Mouse (Mus musculus) lung, adult 2 months (tissue): Measurements from ENCODE around the gene Nfic. TPM values are rescaled to one million over a fixed set of nuclear protein-coding genes. Genes with fewer than 3 reads are reported as not detected.

Experiments used
- DNase-seq: peaks from one replicate; pipeline ENCODE4 v3.0.0; 2022
- H3K4me1 ChIP-seq: fragments of 200-500 bp; 2 replicates; pipeline ENCODE4 v1.6.1; 2011; ENCODE audit warnings: low read length; ENCODE audit not compliant: control insufficient read depth, insufficient read depth
- H3K4me3 ChIP-seq: fragments of 200-500 bp; replicated peaks from 2 replicates; pipeline ENCODE3; 2011; ENCODE audit warnings: low read depth, mild to moderate bottlenecking, control low read depth, low read length; ENCODE audit errors: extremely low read depth
- CTCF ChIP-seq: fragments of 200-500 bp; IDR thresholded peaks from 2 replicates; pipeline ENCODE4 v1.5.1; 2011; ENCODE audit warnings: mild to moderate bottlenecking, low read length, control low read depth; ENCODE audit not compliant: insufficient read depth
- POLR2A ChIP-seq: fragments of 200-500 bp; IDR thresholded peaks from 2 replicates; pipeline ENCODE4 v1.6.1; 2011; ENCODE audit warnings: low read depth, mild to moderate bottlenecking, control low read depth, low read length, borderline replicate concordance; ENCODE audit errors: extremely low read depth
- WGBS: fragments of 180-500 bp; shearing (Covaris S2); methylation state at CpG from one replicate; pipeline ENCODE4 v1.1.7; 2018; 5-methylcytosine and 5-hydroxymethylcytosine counted together
- polyA plus RNA-seq: library from polyadenylated mRNA; depleted of rRNA; stranded (reverse); fragments of >200 nt; gene quantifications from 2 replicates; pipeline ENCODE4 v1.2.3, GENCODE M21; 2012

The Nfic gene
- polyA plus RNA-seq, 1 experiment = 103 TPM

DNA sequence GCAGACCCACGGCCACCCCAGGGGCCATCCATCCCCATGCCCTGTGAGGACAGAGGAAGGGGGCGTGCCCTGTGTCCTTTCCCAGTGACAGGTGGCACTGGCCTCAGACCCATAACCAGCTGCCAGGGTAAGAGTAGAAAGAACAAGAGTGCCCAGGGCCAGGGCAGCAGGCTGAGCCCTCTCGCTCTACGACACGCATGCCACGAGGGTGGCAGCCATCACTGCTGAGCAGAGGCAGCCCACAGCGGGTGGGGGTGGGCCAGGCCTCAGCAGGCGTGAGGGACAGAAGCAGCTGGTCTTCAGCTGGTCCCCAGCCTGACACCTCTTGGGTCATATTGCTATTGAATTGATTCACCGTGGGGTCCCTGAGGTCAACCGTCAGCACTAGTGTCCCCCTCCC is 31.1 kb upstream of the Nfic start:
- Histone ChIP-seq H3K4me3 (no peak overlapping the region), H3K4me1 (peaks cover 8% of the 10 kb centered on the region; the same call in 1 of the 2 replicates)
- no peak for TF ChIP-seq CTCF
- TF ChIP-seq POLR2A = no peak
- DNase-seq = no peak
- 87% methylated on average over 10 of the region's 10 CpGs for WGBS

DNA sequence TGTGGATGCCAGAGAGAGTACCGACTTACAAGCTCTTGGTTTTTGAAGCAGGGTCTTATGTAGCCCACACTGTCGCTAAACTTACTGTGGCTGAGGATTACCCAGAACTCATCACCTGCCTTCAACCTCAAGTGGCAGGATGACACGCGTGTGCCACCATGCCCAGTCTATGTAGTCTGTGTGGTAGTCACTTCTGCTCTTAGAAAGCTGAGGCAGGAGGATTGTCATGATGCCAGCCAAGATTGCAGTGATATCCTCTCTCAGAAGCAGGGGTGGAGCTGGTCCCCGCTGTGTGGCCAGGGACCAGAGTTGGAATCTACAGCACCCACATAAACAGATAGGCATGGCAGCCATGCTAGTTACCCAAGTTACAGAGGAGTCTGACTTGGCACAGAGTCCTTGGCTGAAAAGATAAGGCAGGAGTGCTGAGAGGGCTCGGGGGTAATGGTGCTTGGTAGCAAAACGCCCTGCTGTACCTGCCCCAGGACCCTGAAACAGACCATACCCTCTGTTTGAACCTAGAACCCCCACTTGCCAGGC is 30.1 kb upstream of the Nfic start:
- DNase-seq = no peak
- H3K4me3 ChIP-seq = no peak overlapping the region
- TF ChIP-seq POLR2A (no peak), CTCF (no peak)
- peaks cover 8% of the 10 kb centered on the region; the same call in 1 of the 2 replicates for H3K4me1 ChIP-seq
- WGBS = 66% methylated on average over 7 of the region's 7 CpGs

GRCm38 (mm10) chr10:81485060-81485449 is 29.6 kb upstream of the Nfic start:
- no peak for DNase-seq
- 8% methylated on average over 2 of the region's 2 CpGs for WGBS
- no peak for TF ChIP-seq POLR2A
- peak; percentile 12; the same call in 1 of the 2 replicates for TF ChIP-seq CTCF
- Histone ChIP-seq H3K4me1 (peaks cover 8% of the 10 kb centered on the region; the same call in 1 of the 2 replicates), H3K4me3 (no peak overlapping the region)

DNA sequence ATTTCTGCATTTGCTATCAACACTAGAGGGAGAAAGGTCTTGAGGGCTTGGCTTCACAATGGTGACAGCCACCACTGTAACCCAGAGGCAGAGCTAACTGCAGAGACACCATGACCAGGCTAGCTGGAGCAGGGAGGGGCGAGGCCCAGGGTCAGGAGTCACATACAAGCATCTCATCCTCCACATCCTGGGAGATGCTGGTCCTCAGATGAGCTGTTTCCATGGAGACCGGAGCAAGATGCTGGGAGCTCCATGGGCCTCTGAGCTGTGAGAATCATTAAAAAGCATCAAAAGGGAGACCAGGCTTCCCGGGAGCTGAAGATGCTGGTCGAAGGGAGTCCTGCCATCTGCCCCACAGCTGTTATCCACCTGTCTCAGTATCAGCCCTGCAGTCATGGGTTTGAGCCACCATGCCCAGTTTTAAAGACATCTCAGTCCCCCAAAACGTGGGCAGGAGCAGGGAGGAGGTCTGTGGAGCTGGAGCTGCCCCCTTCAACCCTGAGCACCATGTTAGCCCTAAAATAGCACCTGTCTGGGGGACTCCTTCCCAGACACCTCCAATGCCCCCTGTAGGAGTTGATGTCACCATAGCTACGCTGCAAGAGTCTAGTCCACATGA is 29.1 kb upstream of the Nfic start:
- TF ChIP-seq CTCF (no peak), POLR2A (peak; percentile 16; the same call in 1 of the 2 replicates)
- H3K4me3 ChIP-seq = no peak overlapping the region
- peaks cover 8% of the 10 kb centered on the region; the same call in 1 of the 2 replicates for H3K4me1 ChIP-seq
- no peak for DNase-seq
- WGBS = 66% methylated on average over 6 of the region's 6 CpGs

- TF ChIP-seq POLR2A (no peak), CTCF (peak; percentile 38)
- 17% methylated on average over 9 of the region's 9 CpGs for WGBS
- no peak for DNase-seq
These were observed 28.5 kb upstream of the Nfic start for GRCm38 (mm10) chr10:81483983-81484382.

DNA sequence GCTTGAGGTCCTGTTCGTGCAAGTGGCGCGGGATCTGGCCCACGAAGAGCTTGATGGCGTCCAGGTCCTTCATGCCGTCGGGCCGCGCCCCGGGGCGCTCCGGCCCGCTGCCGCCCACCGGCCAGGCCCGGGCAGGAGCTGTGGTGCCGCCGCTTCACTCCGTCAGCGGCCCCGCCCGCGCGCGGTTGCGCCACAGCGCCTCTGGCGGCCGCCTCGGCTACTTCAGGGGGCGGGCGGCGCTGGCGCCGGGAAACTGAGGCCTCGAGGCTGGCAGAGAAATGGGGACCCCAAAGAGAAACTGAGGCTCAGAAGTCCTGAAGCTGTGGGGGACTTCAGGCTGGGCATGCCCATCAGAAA is 27.1 kb upstream of the Nfic start, which contains the start of gene Celf5:
Gene Celf5, minus strand, starts transcription at position 177 of the 357 bp plus-strand sequence.
- DNase-seq = peak; percentile 68
- Histone ChIP-seq H3K4me1 (peaks cover 8% of the 10 kb centered on the region; the same call in 1 of the 2 replicates), H3K4me3 (peak within 1 kb of the TSS; percentile 66)
- under 1% methylated on average over 36 of the region's 36 CpGs for WGBS
- TF ChIP-seq POLR2A (no peak), CTCF (peak; percentile 20; the same call in 1 of the 2 replicates)

More at GRCm38 (mm10) chr10:81483983-81484382, 28.5 kb upstream of the Nfic start:
- H3K4me1 ChIP-seq = peaks cover 8% of the 10 kb centered on the region; the same call in 1 of the 2 replicates
- H3K4me3 ChIP-seq = no peak overlapping the region

DNA sequence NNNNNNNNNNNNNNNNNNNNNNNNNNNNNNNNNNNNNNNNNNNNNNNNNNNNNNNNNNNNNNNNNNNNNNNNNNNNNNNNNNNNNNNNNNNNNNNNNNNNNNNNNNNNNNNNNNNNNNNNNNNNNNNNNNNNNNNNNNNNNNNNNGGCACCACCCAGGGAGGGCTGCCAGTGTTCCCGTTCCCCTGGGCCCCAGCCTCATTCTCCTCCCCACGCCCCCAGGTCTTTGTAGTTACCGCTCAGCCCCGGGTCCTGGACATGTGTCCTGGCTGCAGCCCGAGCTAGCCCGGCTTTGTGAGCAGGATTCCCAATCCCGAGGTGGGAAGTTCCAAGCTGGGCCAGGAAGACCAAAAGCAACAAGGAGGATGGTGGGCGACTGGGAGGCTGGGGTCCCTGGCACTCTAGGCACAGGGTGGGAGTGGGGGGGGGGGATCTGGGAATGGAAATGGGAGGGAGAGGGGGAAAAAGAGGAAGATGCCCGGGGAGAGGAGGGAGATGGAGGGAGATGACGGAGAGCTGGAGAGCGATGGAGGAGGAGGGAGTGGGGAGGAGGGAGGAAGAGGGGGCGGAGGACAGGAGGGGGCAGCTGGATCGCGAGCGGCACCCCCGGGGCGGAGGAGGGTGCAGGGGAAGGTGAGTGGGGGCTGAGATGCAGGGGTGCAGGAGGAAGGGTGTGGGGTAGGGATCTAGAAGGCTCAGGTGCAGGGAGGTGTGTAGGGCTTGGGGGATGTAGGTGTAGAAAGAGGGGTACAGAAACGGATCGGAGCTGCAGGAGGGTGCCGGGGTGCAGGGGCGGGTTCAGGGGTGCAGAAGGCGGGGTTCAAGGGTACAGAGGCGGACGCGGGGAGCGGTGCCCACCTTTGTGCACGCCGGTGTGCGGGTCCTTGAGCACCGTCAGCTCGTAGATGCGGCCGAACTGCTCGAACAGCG is 26.4 kb upstream of the Nfic start:
- WGBS = 6% methylated on average over 34 of the region's 35 CpGs
- Histone ChIP-seq H3K4me1 (peaks cover 8% of the 10 kb centered on the region; the same call in 1 of the 2 replicates), H3K4me3 (peak overlapping the region; percentile 66)
- TF ChIP-seq POLR2A = no peak
- no peak for TF ChIP-seq CTCF
- no peak for DNase-seq

DNA sequence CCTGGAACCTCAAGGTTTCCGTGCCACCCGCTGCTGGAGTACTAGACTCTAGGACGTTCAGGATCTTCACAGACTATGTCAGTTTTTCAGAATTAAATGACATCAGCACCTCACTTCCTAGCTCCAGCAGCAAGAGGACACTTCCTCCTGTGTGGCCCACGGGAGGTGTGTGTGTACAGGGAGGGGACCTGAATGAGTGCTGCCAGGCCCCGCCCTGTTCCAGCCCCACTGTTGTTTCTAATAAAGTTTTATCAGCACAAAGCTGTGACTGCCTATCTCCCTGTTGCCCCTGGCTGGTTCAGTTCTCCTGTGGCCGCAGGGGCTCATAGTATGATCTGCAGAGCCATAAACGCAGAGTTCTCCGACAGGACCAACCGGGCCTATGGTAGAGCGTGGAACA is 19.0 kb upstream of the Nfic start:
- H3K4me3 ChIP-seq = no peak overlapping the region
- no peak for TF ChIP-seq CTCF
- WGBS = 69% methylated on average over 10 of the region's 10 CpGs
- H3K4me1 ChIP-seq = no peaks in the 10 kb centered on the region
- no peak for DNase-seq

DNA sequence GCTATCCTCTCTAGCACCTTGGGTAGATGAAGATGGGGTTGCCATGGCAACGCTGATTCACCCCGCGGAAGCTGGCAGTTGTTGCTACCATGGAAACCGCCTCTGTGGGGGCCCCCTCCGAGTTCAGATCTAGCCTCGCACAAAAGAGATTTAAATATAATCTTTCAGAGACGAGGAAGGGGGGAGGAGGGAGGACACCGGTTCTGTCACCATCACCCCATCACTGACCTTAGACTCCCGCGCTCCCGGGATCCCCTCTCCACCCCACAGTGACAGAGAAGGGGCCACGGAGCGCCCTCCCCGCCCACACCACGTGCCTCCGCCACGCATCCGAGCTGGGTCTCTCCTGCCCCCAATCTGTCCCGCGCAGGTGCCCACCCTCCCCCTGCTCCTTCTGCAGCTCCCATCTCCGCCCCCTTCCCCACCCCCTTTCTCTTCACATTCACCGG is 17.6 kb upstream of the Nfic start:
- H3K4me1 ChIP-seq = no peaks in the 10 kb centered on the region
- H3K4me3 ChIP-seq = no peak overlapping the region
- no peak for DNase-seq
- 3% methylated on average over 22 of the region's 22 CpGs for WGBS
- TF ChIP-seq CTCF (no peak), POLR2A (no peak)
